Mouse (Mus musculus) adrenal gland, postnatal 4 days (tissue): ENCODE measurements around the gene Cd86. TPM values are rescaled to one million over a fixed set of nuclear protein-coding genes. Genes with fewer than 3 reads are reported as not detected.

Experiments used
- DNase-seq, 2 experiments: peaks; one replicate each; pipeline ENCODE4 v3.0.0; 2021 to 2022; ENCODE audit warnings: low spot score in 2 of 2, mixed read lengths in 2 of 2
- total RNA-seq, 2 experiments: library from RNA; stranded (reverse); gene quantifications; 2 replicates each; pipeline ENCODE4 v1.2.3; 2021

Cd86 gene
- total RNA-seq, 2 experiments from 2014 or later, result 1.8 to 2.3 TPM

DNA sequence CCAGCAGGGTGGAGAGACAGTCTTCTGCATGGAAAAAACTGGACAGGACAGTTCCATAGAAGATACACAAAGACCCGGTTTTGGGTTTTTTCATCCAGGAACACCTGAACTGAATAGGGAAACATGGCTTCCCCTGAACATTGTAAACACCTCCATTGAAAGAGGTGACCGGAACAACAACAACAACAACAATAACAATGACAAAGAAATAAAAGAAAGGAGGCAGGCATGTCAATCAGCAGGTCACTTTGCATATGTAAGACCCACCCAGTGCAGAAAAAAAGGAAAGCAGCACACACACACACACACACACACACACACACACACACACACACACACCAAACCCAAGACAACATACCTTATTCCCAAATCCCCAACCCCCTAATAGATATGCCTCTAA lies 52.2 kb downstream of the Cd86 start:
- DNase-seq, result no peak

GRCm38 (mm10) chr16:36602632-36603031 lies 63.2 kb downstream of the Cd86 start:
- DNase-seq, result no peak

DNA sequence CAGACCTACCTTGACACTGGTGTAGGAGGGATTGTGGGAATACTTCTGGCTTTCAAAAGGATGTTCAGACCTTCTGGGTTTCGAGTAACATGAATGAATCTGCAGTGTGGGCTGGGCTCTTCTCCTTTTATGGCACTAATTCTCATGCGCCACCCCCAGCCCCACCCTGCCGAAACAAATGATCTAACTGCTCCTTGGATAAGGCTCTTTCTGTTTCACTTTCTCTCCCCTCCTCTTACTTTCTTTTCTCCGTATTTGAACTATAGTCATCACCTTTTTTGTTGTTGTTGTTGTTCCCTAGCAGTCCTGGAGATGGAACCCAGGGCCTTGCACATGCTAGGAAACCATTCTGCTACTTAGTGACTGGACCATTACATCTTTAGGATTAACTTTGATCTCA lies 67.6 kb downstream of the Cd86 start:
- DNase-seq, result no peak

- no peak for DNase-seq
These were observed 69.0 kb downstream of the Cd86 start for GRCm38 (mm10) chr16:36596671-36597410.

- no peak for DNase-seq
These were observed 76.0 kb downstream of the Cd86 start for GRCm38 (mm10) chr16:36589898-36590297.

GRCm38 (mm10) chr16:36587971-36588370 lies 77.9 kb downstream of the Cd86 start:
- DNase-seq, result no peak

GRCm38 (mm10) chr16:36582073-36582472 lies 83.8 kb downstream of the Cd86 start:
- DNase-seq, result no peak

GRCm38 (mm10) chr16:36571942-36572341 lies 93.9 kb downstream of the Cd86 start:
- no peak for DNase-seq

- DNase-seq, result no peak
These were observed 104.2 kb downstream of the Cd86 start, which contains the start of gene Casr for GRCm38 (mm10) chr16:36561386-36562338. Gene Casr (minus strand): TSS chr16:36562141.

- no peak for DNase-seq
These were observed 106.3 kb downstream of the Cd86 start for GRCm38 (mm10) chr16:36559573-36559972.

- DNase-seq, result no peak
These were observed 110.2 kb downstream of the Cd86 start for GRCm38 (mm10) chr16:36555672-36556165.

Other genes with a start within 250 kb of the Cd86 start
- gene Stfa3, start 210.7 kb downstream of the Cd86 start, total RNA-seq, result 10 to 100 TPM; 14.2 to 40.7 TPM
- gene Casr, start 103.9 kb downstream of the Cd86 start, total RNA-seq, result 1 to 10 TPM in 1 of 2 experiments, under 1 TPM in 1; 0.14 to 2.9 TPM
- gene Ildr1, start 27.9 kb upstream of the Cd86 start, total RNA-seq, result 1 to 10 TPM in 1 of 2 experiments, under 1 TPM in 1; 0.14 to 3.0 TPM
- 10 to 100 TPM in 1 of 2 experiments, 1 to 10 TPM in 1; 7.7 to 10.1 TPM for gene Slc15a2, start 118.9 kb upstream of the Cd86 start, total RNA-seq
- gene Iqcb1, start 162.3 kb upstream of the Cd86 start, total RNA-seq, result 10 to 100 TPM; 25.9 to 30.6 TPM
- gene Eaf2, start 208.9 kb upstream of the Cd86 start, total RNA-seq, result 1 to 10 TPM; 1.9 to 2.9 TPM
- gene Golgb1, start 209.1 kb upstream of the Cd86 start, total RNA-seq, result 10 to 100 TPM; 70.1 to 75.1 TPM